Mouse (Mus musculus) fat pad, adult 2 months (tissue): ENCODE measurements around the gene Ttf1.
"Not testable (repeated sequence)": the region's sequence is repeated elsewhere in the genome, so short reads cannot be mapped to it uniquely, and the experiment has no call there.

ENCODE experiments used
- DNase-seq: peaks from one replicate; pipeline ENCODE4 v3.0.0-alpha.2; 2011; ENCODE audit warnings: low read depth, low spot score; ENCODE audit errors: extremely low read depth

The Ttf1 gene

DNA sequence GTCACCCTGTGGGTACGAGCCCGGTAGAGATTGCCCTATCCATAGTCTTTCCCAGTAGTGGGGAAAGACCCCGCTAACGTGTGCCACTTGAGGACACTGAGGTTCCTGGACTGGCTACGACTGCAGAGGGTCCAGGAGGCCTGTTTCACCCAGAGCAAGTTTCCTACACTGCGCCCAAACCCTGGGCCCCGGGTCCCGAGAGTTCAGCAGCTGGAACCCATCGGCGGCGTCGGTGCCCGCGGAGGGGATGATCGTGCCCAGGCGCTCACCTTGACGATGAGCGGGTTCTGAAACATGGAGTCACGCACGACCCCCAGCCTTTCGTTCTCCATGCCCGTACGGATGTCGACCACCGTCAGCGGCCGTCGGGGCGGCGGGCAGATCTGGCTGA is 5.5 kb upstream of the Ttf1 start:
- no peak for DNase-seq

GRCm38 (mm10) chr2:29054991-29055390 is 5.1 kb upstream of the Ttf1 start, which contains the start of gene Cfap77:
TSS of gene Cfap77 (minus strand) at chr2:29055066.
- no peak for DNase-seq

DNA sequence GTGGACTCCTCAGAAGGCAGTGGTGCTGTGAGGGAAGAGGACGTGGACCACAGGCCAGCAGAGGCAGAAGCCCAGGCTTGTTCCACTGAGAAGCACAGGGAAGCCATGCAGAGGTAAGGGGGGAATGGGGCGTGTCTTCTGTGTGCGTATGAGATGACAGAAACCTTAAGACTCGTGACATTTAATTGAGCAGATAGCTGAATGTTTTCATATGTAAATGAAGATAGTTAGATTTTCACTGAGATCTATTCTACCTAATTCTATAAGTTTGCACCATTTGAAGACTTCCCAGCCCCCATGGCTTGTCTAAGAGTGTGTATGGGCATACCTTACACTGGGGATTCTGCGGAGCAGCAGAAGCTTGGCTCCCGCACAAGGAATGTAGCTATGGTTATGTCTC is 5.7 kb downstream of the Ttf1 start:
- no peak for DNase-seq

- DNase-seq: no peak
These were observed 6.3 kb downstream of the Ttf1 start for GRCm38 (mm10) chr2:29066410-29066809.

DNA sequence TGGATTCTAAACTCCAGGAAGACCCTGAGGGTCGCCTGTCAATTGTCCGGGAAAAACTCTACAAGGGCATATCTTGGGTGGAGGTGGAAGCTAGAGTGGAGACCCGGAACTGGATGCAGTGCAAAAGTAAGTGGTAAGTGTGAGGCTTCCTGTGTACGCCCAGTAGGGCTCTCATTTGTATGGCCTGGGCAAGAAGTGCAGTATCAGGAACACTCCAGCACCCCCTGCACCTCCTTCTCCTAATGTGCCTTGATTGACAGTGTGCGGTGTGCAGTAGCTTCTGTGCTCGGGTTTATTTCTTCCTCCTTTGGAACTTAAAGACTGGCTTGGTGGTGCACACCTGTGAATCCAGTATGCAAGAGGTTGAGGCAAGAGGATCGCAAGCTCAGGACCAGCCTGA is 14.6 kb downstream of the Ttf1 start:
- DNase-seq: no peak

DNA sequence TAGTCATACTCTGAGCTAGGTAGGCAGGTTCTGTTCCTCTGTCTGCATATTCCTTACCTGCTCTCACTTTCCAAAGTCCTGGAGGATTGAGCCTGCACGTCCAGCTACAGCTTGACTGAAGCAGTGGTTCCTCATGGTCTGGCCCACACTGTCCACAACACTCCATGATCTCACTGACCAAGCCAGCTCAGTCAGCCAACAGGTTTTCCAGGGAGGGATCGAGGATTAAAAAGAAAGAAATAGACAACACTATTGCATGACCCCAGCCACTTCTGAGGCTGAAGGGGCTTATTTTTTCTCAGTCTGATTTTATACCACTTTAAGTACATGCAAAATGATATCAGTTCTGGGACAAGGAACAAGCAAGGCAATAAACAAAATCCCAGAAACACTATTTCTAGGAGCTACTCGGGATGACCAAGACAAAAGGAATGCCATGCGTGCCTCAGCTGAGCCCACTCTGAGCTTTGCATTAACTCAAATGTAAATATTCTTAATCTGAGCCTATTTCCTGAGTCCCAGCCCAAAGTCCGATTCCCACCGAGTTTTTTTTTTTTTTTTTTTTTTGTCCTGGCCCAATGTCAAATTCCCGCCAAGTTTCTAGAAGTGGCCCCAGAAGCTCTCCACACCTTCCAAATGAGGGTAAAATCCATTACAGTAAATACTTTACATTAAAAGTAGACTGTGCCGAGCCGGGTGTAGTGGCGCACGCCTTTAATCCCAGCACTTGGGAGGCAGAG is 15.4 kb downstream of the Ttf1 start:
- no peak for DNase-seq

DNA sequence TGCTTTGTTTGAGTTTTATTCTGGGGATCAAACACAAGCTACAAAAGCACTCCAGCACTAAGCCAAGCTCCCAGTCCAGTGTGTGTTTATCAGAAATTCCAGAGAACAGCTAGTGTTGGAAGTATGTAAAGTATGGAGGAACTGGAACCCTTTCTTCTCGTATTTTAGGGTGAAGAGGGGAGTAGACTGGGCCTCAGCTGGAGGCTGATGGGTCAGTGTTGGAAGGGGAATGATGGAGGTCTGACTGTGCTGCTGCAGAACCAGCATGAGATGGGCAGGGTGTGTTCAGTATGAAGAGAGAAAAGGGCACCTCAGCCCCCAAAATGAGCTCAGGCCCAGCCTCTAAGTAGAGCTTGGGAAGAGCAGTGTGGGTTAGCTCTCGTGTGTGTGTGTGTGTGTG is 16.2 kb downstream of the Ttf1 start:
- DNase-seq: no peak

GRCm38 (mm10) chr2:29081965-29082364 is 21.9 kb downstream of the Ttf1 start:
- no peak for DNase-seq

DNA sequence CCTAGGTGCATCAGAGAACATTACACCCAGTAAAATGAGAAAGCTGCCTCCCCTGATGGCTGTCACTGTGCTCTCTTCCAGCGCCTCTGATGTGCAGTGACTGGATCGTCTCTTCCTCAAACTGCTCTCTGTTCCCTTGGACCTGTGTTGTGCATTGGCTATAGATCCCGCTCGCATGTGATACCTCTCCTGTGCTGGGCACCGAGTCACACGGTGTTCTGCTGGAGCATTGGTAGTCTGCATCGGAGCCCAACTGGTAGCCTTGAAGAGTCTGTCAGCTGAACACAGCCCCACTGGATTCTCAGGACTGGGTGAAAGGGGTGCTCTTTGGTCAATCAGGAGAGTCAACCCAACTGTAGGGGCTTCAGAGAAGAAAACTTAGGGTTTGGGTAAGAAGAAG is 26.0 kb downstream of the Ttf1 start:
- DNase-seq: no peak

DNA sequence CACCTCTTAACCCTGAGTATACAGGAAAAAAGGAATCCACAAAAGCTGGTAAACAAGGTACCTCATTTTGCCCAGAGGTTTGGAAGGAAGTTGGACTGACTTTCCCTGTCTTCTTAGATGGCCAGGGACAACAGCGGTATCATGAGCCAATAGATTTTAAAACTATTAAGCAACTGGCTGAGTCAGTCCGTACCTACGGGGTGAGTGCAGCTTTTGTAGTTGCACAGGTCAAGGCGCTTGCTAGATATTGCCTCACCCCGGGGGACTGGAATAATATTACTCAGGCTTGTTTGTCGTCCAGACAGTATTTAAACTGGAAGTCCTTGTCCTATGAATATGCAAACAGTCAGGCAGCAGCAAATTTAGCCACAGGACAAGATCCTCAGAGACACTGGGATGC is 29.2 kb downstream of the Ttf1 start:
- DNase-seq: not testable (repeated sequence)

DNA sequence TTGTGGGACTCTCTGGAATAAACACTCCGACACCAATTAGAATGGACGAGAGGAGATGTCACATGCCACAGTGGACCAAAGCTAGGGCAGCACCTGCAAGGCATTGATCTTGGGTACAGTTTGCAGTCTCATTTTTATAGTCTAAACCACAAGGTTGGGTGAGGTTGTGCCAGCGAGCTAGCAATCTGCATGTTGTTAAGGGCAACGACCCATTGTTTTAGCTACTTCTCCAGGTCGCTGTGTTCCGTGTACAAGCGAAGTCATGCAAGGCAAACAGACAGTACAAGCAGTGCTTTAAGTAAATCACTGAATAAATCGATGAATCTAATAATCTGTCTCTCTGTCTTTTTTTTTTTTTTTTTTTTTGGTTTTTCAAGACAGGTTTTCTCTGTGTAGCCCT is 35.6 kb downstream of the Ttf1 start:
- no peak for DNase-seq

GRCm38 (mm10) chr2:29096751-29097150 is 36.7 kb downstream of the Ttf1 start:
- DNase-seq: no peak

- no peak for DNase-seq
These were observed 37.4 kb downstream of the Ttf1 start for GRCm38 (mm10) chr2:29097465-29097864.

GRCm38 (mm10) chr2:29097955-29098354 is 37.9 kb downstream of the Ttf1 start:
- DNase-seq: not testable (repeated sequence)

GRCm38 (mm10) chr2:29098786-29099185 is 38.7 kb downstream of the Ttf1 start:
- DNase-seq: no peak

DNA sequence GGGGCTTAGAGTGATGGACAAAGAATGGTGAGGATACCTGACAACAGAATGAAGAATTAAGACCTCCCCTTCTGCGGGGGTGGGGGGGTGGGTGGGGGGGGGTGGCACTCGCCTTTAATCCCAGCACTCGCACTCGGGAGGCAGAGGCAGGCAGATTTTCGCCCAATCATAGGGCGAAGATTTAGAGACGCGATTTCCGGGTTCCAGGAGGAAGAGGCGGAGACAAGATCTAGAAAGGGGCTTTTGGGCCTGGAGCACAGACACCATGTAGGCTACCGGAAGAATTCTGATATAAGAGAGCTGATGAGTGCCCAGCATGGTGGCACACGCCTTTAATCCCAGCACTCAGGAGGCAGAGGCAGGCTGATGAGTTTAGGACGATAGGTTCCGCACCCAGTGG is 39.6 kb downstream of the Ttf1 start:
- DNase-seq: no peak

- no peak for DNase-seq
These were observed 40.9 kb downstream of the Ttf1 start for GRCm38 (mm10) chr2:29100822-29101534.

GRCm38 (mm10) chr2:29102416-29103377 is 42.6 kb downstream of the Ttf1 start:
- not testable (repeated sequence) for DNase-seq

DNA sequence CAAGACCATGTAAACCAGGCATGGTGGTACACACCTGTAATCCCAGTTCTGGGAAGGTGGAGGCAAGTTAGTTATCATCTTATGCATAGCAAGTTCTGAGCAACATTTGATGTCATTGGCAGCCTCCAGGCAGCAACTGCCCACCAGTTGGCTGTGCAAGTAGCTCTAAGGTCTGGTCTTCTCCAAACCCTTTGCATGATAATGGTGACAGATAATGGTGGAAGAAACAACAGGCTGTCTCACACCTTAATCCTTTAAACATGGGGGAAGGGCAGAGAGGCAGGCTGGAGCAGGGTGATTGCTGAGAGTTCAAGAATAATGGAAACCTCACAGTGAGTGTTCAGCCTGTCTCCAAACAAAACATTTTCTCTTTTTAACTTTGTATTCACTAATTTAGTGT is 60.9 kb downstream of the Ttf1 start:
- no peak for DNase-seq

DNA sequence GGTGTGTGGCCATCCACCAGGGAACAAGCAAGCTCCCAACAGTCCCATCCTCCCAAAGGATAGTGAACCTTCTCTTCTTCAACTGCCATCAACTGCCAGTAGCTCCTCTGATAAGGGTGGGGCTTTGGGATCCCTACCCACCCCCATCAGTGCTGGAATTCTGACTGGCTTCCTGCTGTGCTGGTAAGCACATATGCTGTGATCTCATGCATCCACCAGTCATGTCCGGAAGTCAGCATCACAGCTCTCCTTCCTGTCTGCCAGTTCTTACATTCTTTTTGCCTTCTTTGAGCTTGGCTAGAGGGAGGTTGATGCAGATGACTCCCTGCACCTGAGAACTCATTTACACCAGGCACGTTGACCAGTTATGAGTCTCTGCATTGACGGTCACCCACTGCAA is 62.4 kb downstream of the Ttf1 start:
- DNase-seq: no peak

DNA sequence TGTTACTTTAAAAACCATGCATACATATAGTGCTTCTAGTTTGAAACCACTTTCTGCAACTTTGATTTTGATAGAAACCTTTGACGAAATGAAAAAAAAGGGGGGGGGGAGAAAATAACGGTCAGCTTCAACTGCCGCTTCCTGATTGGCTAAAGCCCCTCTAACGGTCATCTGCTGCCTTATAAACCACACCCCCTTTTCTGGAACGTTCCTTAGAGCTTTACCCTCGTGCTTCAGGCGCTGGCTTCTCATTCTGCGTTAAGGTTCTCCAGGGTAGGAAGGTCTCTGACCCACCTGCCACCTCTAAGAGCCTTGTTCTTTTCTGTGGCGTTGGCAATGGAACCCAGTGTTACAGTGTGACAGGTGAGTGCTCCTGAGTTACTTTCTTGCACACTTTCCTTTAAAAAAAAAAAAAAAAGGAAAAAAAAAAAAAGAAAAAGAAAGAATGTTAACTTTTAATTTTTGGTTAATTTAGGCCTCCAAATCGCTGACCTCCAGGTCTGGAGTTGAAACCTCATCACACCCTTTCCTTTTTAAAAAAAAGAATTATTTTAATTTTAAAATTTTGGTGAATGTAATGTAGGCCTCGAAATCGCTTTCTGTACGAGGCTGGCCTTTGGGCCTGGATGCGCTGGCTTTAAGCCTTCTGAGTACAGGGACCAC is 64.0 kb downstream of the Ttf1 start, which contains the start of gene Setx:
Gene Setx, plus strand, starts transcription at position 275 of the 663 bp plus-strand sequence.
- DNase-seq: no peak
